8 mouse cellular contexts compared by ENCODE assay signal in genomic region chr11:86995625-86996221, GRCm38 (mm10). TPM values are rescaled to one million over a fixed set of nuclear protein-coding genes. Genes with fewer than 3 reads are reported as not detected.
A peak's percentile ranks its signal among the peaks of the same experiment; 100 is the strongest.
DNase-seq lines count a peak whose midpoint lies in the region; ATAC-seq and TF ChIP-seq lines count a peak whose summit lies in the region.

No protein-coding gene starts in this region.

- H3K27ac ChIP-seq in embryonic facial prominence, embryonic 12.5 days: peak overlapping the region; percentile 57; the same call in 1 of the 2 replicates

- H3K36me3 ChIP-seq in embryonic facial prominence, embryonic 12.5 days: no peaks in the 10 kb centered on the region

- no peak overlapping the region for H3K4me3 ChIP-seq in embryonic facial prominence, embryonic 12.5 days
- no peak overlapping the region for H3K4me3 ChIP-seq in lung, adult 2 months (replicated peaks; ENCODE audit: extremely low read depth, low read depth, low read length)

- H3K4me1 ChIP-seq in embryonic facial prominence, embryonic 12.5 days: peaks cover 21% of the 10 kb centered on the region
- peaks cover 11% of the 10 kb centered on the region for H3K4me1 ChIP-seq in lung, adult 2 months (ENCODE audit: control insufficient read depth, insufficient read depth, low read length)

- 34% methylated on average over 6 of the region's 6 CpGs for WGBS in embryonic facial prominence, embryonic 12.5 days
- 37% methylated on average over 6 of the region's 6 CpGs for WGBS in lung, adult 2 months

- no peak overlapping the region for H3K9ac ChIP-seq in embryonic facial prominence, embryonic 12.5 days

- peak; percentile 93 for TF ChIP-seq CTCF in lung, adult 2 months (IDR thresholded peaks at IDR 0.05; ENCODE audit: insufficient read depth, low read length)

- no peaks in the 10 kb centered on the region for H3K27me3 ChIP-seq in embryonic facial prominence, embryonic 12.5 days

- peak; percentile 76 for DNase-seq in ES-CJ7 (ENCODE audit: low read depth, low spot score)
- peak; percentile 73 for DNase-seq in adrenal gland, postnatal 14 days
- DNase-seq in heart, adult 9 months (ENCODE audit: low spot score in 2 of 2): peak; percentile 65 to 70
- peak; percentile 75 for DNase-seq in kidney, postnatal 14 days
- DNase-seq in lung, adult 2 months: peak; percentile 54
- peak; percentile 71 for DNase-seq in thymus, postnatal 4 days

- no peak for TF ChIP-seq POLR2A in lung, adult 2 months (IDR thresholded peaks at IDR 0.05; ENCODE audit: borderline replicate concordance, extremely low read depth, low read depth, low read length)

- ATAC-seq in embryonic facial prominence, embryonic 12.5 days (ENCODE audit: insufficient number of reproducible peaks, insufficient read depth, low FRiP score, low TSS enrichment): no peak
- peak; percentile 58 for ATAC-seq in neutrophil, adult 5-6 weeks (ENCODE audit: extremely low read depth, insufficient number of reproducible peaks, low FRiP score, poor library complexity, severe bottlenecking)

- H3K9me3 ChIP-seq in embryonic facial prominence, embryonic 12.5 days: no peaks in the 10 kb centered on the region

- no peak overlapping the region for H3K4me2 ChIP-seq in embryonic facial prominence, embryonic 12.5 days (replicated peaks)

RNA-seq across cellular contexts. Expression of gene Ypel2, which starts 2.2 kb away (rescaled TPM):
- 20.0 and 22.1 TPM in 2 replicates for total RNA-seq in adrenal gland, postnatal 14 days (2021)
- polyA plus RNA-seq in embryonic facial prominence, embryonic 12.5 days (2016; fragmentation: Nextera tagmentation; extraction: Ambion mirVana): 10.7 and 11.6 TPM in 2 replicates
- polyA plus RNA-seq in lung, adult 2 months (2012; rRNA removed): 5.9 and 9.7 TPM in 2 replicates
- total RNA-seq in neutrophil, adult 5-6 weeks (2017): 2.8 and 4.1 TPM in 2 replicates
